Comparison of ENCODE assay signal across 11 mouse cellular contexts in genomic region chr11:40572953-40573757, GRCm38 (mm10).
DNase-seq lines count a peak whose midpoint lies in the region; ATAC-seq and TF ChIP-seq lines count a peak whose summit lies in the region.
"Had no signal": no experiment of that assay in that cellular context is flagged by ENCODE, and none has a peak within 500 bp of the region (broad histone marks: within the 10 kb centered on the region; RNA-seq: fewer than 3 reads in every experiment).

No protein-coding gene starts in this region.

- H3K9ac ChIP-seq in intestine, postnatal 0 days (ENCODE audit: low read depth, low read length): no peak overlapping the region

- H3K4me3 ChIP-seq in limb, embryonic 10.5 days: no peak overlapping the region
- H3K4me3 ChIP-seq in intestine, postnatal 0 days (ENCODE audit: low read depth, low read length): no peak overlapping the region
- H3K4me3 ChIP-seq: embryonic facial prominence, embryonic 10.5 days had no signal

- no peak overlapping the region for H3K27ac ChIP-seq in limb, embryonic 10.5 days
- H3K27ac ChIP-seq in intestine, postnatal 0 days (ENCODE audit: low read depth, low read length): no peak overlapping the region
- H3K27ac ChIP-seq: embryonic facial prominence, embryonic 10.5 days had no signal

- DNase-seq in frontal cortex, postnatal 10 days (ENCODE audit: low spot score in 2 of 2): no peak
- peak; percentile 63 for DNase-seq in right cerebral cortex, adult 18-20 months
- DNase-seq in right cerebral cortex, postnatal 14 days: no peak
- DNase-seq in limb, embryonic 10.5 days (ENCODE audit: low spot score): peak; percentile 30
- DNase-seq in right cerebral cortex, postnatal 36 days (ENCODE audit: low spot score in 2 of 2): peak; percentile 21 to 75
- DNase-seq in testis, postnatal 14 days (ENCODE audit: low spot score): no peak
- DNase-seq: lung, postnatal 14 days had no signal

- H3K36me3 ChIP-seq in limb, embryonic 10.5 days: no peaks in the 10 kb centered on the region
- no peaks in the 10 kb centered on the region for H3K36me3 ChIP-seq in intestine, postnatal 0 days (ENCODE audit: control insufficient read depth, insufficient read depth)
- H3K36me3 ChIP-seq: embryonic facial prominence, embryonic 10.5 days had no signal

- H3K27me3 ChIP-seq in limb, embryonic 10.5 days (ENCODE audit: low read depth, poor library complexity, severe bottlenecking): no peaks in the 10 kb centered on the region
- H3K27me3 ChIP-seq in intestine, postnatal 0 days (replicated peaks; ENCODE audit: control insufficient read depth, insufficient read depth, low read length): no peaks in the 10 kb centered on the region

- H3K4me2 ChIP-seq in intestine, postnatal 0 days (replicated peaks; ENCODE audit: low read depth): no peak overlapping the region

- no peaks in the 10 kb centered on the region for H3K9me3 ChIP-seq in limb, embryonic 10.5 days (replicated peaks)
- no peaks in the 10 kb centered on the region for H3K9me3 ChIP-seq in intestine, postnatal 0 days (ENCODE audit: control insufficient read depth)
- H3K9me3 ChIP-seq: embryonic facial prominence, embryonic 10.5 days had no signal

- ATAC-seq in frontal cortex, adult (ENCODE audit: low TSS enrichment): peak; percentile 90
- ATAC-seq in intestine, postnatal 0 days: no peak
- ATAC-seq: intestine, embryonic 16.5 days had no signal

- TF ChIP-seq CTCF in intestine, postnatal 0 days (IDR thresholded peaks at IDR 0.05; ENCODE audit: low read depth): no peak

- 22% methylated on average over 12 of the region's 12 CpGs for WGBS in limb, embryonic 10.5 days
- WGBS in intestine, postnatal 0 days: 34% methylated on average over 12 of the region's 12 CpGs

- H3K4me1 ChIP-seq in limb, embryonic 10.5 days: peaks cover 6% of the 10 kb centered on the region; the same call in 1 of the 2 replicates
- H3K4me1 ChIP-seq in intestine, postnatal 0 days (replicated peaks; ENCODE audit: control insufficient read depth, insufficient read depth, low read length): no peaks in the 10 kb centered on the region

Comparison
In these comparisons a context has a peak if more than half of its experiments do, and no peak if none do; other contexts are left out.
1. DNase-seq: peak in right cerebral cortex, adult 18-20 months (single experiment), limb, embryonic 10.5 days (single experiment) and right cerebral cortex, postnatal 36 days (2 of 2); none in frontal cortex, postnatal 10 days (0 of 2), right cerebral cortex, postnatal 14 days (single experiment) and testis, postnatal 14 days (single experiment).